Mouse (Mus musculus): Measurements from ENCODE around the gene 1110051M20Rik.

1110051M20Rik gene

DNA sequence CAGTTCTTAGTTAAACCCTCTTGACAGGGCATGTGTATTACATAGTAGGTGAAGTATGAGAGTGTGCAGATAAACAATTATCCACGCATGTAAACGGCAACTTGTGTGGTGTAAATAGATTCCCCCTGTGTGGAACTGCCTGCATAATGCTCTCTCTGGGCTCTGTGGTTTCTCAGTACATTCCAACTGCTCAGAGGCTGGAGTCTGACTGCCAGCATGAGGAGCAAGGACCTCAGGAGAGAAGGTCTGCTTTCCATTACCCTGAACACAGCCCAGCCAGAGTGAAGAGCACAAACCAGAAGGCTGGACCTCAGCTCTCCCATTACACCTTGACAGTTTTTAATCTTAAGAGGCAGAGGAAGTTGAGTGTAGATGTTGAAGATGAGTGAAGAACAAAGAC, 33.0 kb downstream of the 1110051M20Rik start:
- no peak for DNase-seq

DNA sequence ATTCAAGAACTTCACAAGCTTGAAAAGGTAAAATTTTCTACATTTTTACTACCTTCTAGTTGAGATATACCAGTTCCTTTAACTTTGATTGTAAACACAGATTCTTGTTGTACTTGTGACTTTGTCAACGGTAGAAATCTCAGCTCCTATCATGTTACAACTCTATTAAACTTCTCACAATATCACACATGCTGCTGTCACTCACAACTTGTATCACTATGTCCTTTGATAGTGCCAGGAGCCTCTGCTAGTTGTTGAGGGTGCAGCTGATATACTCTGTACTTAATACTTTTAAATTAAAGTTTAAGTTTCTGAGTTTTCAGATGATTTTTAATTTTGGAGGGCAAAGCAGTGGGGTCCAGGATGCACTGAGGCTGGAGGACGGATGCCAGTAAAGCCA, 36.5 kb downstream of the 1110051M20Rik start:
- DNase-seq: no peak

DNA sequence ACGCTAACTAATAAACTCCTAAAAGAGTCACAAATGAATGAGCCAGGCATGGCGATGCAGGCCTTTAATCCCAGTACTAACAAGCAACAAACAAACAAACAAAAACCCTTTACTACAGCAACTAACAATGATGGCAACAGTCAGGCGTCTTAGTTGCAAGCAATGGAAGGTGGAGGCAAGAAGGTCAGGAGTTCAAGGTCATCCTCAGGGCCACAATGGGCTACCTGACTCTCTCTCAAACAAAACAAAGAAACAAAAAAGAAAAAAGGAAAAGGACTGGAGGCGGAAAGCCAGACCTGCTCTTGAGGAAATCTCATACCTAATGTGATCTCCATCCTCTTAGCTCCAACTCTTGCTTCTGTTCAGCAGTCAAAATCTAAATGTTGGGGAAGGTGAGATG, 39.4 kb downstream of the 1110051M20Rik start:
- no peak for DNase-seq

DNA sequence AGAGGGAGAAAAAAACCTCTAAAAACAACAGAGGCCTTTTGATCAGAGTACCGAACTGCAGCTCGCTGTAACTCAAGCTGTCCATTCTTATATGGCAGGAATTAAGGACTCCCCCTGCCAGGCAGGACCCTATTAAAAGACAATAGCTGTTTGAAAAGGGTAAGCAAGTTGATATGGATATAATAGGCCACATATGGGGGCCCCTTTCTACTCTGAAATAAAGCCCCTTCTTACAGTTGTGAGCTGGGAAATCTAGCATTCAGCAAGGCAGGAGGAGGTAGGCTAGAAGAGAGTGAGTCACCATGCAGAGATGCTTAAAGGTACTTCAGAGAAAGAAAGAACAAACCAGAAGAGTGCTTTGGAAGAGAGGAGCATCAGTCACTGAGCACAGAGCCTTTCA, 44.8 kb downstream of the 1110051M20Rik start:
- no peak for DNase-seq

DNA sequence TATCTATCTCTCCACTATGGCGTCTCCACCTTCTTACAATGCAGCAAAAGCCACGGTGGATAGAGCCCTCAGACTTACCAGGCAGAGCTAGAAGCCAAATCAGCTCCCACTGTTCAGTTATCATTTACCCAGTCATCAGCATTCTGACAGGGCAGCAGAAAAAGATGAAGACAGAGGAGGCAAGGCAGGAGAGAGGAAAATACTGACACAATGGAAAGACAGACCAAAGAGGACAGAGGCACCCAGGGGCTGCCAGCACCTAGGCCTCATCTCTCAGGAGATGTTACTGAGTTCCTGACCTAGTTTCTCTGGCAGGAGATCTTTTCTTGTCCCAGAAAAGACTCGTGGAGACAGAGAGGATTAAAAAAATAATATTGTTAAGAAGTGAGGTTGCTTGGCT, 45.3 kb downstream of the 1110051M20Rik start:
- no peak for DNase-seq

DNA sequence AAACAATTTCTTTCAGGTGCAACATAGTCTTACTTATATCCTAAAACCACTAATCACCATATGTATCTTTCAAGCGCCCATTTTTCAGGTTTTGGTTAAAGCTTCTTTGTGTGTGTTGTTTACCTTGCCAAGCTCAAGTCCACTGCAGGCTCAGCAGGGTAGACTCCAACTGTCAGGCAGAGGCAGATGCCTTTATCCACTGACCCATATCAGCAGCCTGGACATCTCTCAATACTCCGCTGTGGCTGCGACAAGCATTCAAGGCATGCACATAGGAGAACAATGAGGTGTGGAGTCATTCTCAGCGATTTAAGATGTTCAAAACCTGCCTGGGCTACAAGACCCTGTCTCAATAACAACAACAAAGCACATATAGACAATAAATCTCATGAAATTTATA, 50.4 kb downstream of the 1110051M20Rik start:
- peak; percentile 15 to 19 for DNase-seq

DNA sequence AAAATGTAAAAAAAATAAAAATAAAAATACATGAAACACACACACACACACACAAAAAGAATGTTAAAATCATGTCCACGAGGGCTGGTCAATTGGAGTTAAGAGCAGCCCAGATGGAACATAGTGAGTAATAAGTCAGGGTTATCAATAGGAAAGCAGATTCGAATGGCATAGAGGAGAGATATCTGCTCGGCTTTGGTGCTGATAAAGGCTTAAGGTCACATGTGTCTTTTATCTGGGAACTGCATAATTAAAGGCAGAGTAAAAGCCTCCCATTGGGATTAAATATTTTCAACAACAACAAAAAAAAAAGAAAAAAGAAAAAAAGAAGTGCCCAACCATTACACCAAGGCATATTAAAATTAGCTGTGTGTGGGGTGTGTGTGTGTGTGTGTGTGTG, 55.8 kb downstream of the 1110051M20Rik start:
- DNase-seq: no peak

DNA sequence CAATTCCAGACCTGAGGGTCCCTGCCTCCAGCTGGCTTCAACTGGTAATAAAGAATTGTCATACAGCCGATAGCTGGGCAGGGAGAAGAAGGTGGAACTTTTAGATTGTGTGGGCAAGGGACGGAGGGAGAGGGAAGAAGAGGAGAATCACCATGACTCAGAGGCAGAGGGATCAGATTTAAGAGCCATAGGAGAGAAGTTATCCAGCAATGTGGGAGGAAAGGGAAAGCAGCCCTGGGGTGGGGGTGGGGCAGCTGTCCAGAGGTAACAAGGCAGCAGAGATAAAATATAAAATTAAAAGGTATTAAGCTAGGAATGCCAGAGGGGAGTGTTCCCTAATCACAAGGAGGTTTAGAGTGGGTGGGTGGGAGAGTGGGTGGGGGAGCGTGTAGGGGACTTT, 56.2 kb downstream of the 1110051M20Rik start:
- no peak for DNase-seq

DNA sequence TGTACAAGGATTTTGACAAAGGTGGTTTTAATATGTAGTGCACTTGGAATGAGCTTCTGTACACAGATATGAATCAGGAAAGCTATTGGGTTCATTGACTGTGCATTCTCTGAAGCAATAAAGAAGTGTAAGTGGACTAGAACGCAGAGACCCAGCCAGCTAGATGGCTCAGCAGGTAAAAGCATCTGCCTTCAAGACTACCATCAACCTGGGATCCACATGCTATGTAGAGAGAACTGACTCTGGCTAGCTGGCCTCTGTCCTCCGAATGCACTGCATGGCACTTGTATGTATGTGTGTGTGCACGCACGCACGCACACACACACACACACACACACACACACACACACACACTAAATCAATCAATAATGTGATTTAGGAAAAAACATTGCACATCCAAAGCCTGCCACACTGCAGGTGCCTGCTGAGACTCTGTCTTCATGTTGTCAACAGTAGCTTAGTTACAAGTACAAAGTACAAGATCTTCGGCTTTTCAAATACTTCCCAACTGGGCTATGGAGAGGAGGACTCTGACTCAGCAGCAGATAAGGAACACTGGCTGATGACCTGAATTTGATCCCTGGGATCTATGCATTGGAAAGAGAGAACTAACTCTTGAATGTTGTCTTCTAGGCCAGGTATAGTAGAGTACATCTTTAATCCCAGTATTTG, 57.1 kb downstream of the 1110051M20Rik start:
- no peak for DNase-seq

DNA sequence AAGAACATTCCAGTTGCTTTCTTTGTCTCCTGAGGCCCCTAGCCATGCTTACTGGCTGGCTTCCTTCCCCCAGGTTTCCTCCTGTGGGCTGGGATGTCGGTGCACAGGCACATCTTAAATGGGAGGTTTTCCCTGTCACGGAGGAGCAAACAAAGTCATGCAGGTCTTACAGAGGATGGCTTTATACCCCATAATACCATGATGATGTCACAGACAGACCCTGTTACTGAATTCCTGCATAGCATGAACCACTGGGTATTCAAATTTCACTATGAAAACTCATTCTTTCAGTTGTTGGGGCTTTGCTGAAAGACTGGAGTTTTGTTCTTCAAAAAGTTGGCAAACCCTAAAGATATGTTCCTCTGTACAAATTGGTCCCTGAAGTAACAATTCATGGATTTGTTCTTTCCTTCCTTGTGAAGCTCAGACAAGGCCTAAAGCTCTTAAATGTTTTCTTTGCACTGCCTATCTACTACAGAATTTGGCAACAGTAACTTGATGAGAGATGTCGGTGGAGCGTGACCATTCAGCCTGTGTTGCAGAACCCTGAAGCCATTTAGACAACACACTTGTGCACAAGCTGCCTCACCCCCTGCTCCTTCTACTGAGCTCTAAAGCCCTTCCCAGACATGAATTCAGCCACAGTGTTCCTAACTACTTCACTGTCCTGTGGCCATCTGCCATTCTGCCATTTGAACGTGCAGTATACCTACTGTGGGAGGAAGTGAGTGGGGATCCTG, 57.8 kb downstream of the 1110051M20Rik start:
- DNase-seq: peak; percentile 8 to 19

DNA sequence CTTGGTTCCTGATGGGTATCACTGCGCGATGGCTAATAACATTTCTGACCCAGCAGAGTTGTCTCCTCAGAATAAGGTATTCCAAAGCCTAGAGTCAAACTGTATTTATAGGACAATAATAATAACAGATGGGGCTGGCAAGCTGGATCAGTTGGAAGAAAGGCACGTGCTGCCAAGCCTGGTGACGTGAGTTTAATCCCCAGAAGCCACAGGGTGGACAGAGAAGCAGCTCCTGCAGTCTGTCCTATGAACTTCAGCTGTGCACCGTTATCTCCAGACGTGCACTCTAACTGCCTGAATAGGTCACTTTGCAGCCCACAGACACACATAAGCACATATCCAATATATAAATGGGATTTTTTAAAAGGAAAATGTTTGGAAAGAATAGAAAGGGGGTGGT, 61.2 kb downstream of the 1110051M20Rik start:
- peak; percentile 68 to 74 for DNase-seq

DNA sequence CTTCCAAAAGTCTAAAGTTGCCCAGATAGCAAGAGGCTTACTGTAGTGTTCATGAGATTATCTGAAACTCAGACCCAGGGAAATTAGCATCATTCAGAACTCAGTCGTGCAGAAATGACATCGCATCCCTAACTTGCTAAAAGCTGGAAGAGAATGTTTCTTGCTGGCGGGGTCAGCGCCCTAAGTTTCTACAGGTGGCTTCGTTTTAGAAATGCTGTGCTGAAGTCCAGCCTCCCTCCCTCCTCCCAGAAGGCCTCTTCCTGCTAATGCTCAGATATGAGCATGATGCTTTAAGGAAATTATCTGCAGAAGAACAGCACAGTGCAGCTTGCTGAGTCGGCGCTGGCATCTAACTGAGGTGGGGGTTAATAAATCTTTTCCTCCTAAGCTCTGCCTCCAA, 67.5 kb downstream of the 1110051M20Rik start:
- no peak for DNase-seq

DNA sequence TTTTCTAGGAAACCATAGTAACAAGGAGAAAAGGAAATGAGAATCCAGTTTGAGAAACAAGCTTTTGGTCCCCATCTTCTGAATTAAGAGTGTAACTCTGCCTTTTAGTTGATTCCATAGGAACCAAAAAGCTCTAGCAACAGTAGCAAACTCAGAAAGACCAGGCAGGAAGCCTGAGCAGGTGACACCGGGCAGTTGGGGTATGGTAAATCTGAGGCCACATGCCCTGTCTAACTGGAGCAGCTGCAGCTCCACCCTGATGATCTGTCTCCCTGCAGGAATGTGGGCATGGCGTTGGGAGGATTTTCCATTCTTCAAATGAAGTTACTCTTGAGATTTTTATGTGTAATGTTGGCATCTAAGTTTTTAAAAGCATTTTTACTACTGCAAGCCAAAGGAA, 74.2 kb downstream of the 1110051M20Rik start:
- no peak for DNase-seq

DNA sequence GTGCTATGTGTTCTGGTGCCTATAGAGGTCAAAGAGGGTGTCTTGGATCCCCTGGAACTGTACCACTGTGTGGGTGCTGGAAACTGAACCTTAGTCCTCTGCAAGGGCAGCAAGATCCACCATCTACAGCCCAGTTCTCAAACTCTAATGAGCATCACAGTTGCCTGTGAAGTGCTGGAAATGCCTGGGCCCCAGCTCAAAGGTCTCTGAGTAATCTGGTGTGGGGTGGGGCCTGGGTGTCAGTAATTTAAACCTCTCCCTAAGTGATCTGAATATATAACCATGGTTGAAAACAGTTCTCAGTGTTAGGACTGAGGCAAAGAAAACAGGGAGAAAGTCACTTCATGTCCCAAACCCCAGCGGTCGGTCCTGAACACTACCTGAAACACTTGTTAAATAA, 81.2 kb downstream of the 1110051M20Rik start:
- no peak for DNase-seq

DNA sequence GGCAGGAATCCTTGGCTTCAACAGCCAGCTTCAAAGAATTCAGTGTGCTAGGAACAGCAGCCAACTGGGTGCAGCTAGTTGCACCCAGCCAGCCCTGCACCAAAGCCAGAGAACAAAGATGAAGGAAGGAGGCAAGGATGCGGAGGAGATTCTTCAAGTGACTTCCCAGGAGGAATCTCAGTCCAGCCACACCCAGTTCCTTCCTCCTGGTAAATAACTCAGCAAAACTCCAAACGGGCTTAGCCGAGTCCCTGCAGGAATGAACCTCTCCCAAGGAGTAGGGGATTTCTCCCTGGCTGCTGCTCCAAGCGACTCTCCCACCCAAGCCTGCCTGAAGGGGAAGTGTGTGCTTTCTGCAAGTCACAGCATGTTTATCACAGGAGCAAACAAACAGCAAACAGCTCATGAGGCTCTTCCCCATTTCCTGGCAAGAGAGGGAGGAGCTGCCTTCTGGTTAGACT, 83.4 kb downstream of the 1110051M20Rik start:
- DNase-seq: no peak

DNA sequence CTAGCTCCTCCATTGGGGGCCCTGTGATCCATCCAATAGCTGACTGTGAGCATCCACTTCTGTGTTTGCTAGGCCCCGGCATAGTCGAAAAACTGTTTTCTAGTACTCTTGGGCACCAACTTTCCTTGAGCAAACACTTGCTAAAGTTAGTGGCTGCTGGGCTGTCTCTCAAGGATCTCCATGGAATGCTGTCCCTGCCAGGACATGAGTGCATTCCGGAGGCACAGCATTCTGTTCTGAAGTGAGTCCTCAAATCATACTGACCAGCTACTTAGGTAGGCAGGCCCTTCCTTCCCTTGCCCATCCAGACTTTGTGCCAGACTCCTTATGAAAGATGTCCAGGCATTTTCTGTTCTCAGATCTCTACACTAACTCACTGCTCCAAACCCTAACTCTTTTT, 88.7 kb downstream of the 1110051M20Rik start:
- DNase-seq: no peak

DNA sequence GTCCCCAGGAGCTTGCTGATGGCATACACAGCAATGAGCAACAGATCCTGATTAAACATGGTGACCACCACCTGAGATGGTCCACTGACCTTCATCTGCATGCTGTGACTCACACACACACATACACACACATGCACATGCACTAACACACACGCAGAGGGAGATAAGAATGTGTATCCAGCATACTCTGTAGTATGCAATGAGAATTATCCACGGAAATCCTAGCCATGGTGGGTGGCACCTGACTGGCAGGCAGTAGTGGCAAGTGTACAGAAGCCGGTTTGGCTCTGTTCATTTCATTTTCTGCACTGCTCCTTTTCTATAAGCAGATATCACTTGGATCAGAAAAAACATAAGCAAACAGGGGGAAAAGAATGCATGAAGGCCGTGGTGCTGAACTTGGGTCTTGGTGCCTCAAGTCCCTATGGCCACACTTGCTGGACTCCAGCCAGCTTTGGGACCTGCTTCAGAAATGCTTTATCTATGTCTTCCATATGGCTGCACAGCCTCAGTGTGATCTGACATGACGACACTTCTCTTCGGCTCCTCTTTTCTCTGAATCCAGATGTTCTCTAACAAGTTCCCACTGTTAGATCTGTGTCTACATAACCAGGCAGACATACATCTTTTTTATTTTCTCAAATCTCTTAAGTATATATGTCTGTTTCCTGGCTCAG, 89.6 kb downstream of the 1110051M20Rik start:
- peak; percentile 17 to 23 for DNase-seq

DNA sequence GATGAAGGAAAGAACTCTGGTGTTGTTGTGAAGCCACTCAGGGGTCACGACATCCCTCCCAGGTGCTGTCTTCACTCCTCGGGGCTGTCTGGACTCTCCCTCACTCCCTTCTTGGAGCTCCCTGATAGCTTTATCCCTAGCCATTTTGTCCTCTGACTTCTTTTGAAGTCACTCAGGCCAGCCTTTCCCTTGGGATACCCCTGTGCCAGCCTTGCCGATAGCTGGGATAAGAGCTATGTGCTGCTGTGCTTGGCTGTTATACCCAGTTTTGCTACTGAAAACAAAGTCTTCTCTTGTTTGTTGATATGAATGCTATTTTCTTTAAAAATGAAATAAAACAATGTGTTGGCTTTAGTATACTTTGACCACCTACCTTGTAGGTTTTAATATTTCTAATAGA, 90.7 kb downstream of the 1110051M20Rik start:
- no peak for DNase-seq

DNA sequence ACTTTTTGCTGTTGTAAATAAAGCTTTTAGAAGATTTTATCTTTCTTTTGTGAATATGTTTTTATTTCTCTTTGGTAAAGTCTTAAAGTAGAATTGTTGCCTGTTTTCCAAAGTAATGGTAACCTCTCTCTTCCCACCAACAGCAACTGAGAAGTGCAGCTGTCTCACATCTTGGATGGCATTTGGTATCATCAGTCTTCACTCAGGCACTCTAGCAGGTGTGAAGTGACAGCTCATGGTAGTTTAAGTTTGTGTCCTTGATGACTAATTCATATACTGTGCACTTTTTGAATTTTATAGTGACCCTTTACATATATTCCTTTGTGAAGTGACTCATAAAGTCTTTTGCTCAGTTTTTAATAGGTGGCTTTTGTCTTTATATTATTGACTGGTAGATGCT, 92.7 kb downstream of the 1110051M20Rik start:
- DNase-seq: no peak

DNA sequence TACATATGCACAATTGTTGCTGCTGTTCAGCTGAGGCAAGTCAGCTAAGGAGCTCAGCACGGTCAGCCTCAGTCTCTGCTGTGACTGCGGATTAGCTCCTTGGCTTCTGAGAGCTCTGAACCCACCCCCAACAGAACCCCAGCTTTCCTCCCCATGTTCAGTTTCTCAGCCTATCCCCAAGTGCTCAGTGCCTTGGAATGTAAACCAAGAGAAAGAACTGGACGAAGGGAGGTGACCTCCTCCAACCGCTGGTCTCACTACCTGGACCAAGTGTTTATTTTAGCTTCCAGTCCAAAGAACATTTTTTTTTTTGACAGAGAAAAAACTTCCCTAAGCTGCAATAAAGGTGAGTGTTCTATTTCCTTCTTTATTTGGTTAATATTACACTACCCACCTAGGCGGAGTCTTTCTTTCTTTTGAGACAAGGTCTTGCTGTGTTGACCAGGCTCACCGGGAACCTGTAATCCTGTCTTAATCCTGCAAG, 94.5 kb downstream of the 1110051M20Rik start:
- no peak for DNase-seq

DNA sequence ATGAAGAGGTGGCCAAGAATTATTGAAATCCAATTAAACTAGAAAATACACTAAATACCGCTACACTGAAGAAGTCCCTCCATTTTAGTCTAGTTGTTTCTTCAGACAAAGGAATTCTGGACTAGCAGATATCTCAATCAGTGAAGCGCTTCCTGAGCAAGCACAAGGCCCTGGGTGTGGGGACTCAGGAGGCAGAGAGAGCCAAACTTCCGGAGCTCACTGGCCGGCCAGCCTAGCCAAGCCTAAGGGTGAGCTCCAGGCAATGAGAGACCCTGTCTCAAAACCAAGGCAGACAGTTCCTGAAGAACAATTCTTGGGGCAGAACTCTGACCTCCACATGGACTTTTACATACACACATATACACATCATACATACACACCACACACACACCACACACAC, 95.6 kb downstream of the 1110051M20Rik start:
- no peak for DNase-seq

DNA sequence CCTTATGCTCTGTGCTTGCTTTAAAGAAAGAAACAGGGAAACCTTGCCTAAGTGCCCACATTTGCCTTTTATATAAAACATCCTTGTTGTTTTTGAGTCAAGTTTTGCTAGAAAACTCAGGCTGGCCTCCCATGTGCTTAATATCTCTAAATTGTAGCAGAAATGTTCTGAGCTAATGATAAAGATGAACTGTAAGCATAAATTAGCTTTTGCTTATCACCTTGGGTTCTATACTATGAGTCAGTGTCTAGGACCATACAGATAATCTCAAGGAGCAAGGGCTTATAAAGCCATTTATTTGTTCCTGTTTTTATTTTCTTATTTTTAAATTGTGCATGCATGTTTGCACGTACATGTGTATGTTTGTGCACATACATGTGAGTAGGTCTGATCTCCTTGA, 98.9 kb downstream of the 1110051M20Rik start:
- no peak for DNase-seq

DNA sequence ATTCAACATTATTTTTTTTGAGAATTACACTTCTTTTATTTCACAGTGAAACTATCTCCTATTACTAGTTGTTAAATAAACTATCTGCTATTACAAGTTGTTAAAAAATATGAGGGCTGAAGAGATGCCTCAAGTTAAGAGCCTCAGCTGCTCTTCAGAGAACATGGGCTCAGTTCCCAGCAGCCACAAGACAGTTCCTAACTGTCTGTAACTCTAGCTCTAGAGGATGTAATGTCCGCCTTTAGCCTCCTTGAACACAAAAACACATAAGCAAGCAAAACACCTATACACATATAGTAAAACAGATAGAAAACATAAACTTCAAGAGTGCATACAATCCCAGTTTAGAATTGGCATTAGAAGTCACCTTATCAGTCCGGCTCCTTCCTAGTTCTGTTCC, 104.9 kb downstream of the 1110051M20Rik start:
- DNase-seq: no peak

DNA sequence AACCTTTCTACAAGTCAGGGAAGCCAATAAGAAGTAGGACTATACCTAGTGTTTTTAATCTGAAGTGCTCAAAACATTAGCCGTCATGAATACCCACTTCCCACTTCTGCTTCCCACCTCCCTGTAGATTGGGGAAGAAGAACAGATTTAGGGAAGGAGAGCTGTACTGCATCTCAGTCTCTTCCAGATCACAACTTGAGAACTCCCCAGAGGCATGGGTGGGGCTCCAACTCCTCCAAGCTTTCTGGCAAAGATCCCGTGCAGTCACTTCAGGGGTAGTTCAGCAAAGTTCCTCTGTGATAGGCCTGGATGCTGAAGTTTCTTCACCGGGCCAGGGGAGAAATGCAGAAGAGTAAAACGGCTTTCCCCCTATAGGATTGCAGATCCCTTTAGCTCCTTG, 109.4 kb downstream of the 1110051M20Rik start:
- DNase-seq: peak in 1 of 2 experiments; percentile 17
